Mouse (Mus musculus): ENCODE measurements at regions not wholly inside any gene's neighbourhood (a gene's known extent, or its start where the extent isn't known, plus 50 kb on each side); places are given as distances from the start of the nearest gene placed in this dataset.

DNA sequence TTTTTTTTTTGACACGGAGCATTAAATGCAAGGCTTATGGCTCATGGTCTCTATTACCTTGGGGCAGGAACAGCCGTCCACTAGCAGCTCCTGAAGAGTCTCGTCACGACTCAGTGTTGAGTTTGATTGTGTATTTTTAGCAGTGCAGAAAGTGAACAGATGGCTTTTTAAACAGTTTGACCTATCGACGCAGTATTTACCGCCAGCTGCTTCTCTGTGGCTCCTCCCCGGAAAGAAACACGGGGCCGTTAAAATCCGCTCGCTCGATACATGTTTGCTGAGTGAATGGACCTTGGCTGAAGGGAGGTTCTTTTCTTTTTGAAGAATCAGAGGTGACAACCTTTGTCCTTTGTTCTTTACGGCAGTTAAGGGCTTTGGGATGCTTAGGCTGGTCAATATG lies 401.3 kb upstream of the Kcnab2 start:
- Histone ChIP-seq H3K27me3 (ENCODE audit: control insufficient read depth, insufficient read depth, low read length) (no peaks in the 10 kb centered on the region), H3K27ac (ENCODE audit: low read depth, low read length) (no peak overlapping the region), H3K4me3 (ENCODE audit: low read length) (no peak overlapping the region), H3K9ac (ENCODE audit: low read depth, low read length) (no peak overlapping the region), H3K4me1 (ENCODE audit: control insufficient read depth, insufficient read depth, low read length) (peaks cover 5% of the 10 kb centered on the region; the same call in 1 of the 2 replicates), H3K36me3 (ENCODE audit: control insufficient read depth, insufficient read depth, low read length) (no peaks in the 10 kb centered on the region), H3K4me2 (replicated peaks; ENCODE audit: low read depth, low read length) (no peak overlapping the region), H3K9me3 (ENCODE audit: control insufficient read depth, low read length) (peaks cover 4% of the 10 kb centered on the region; the same call in 1 of the 2 replicates)
- ATAC-seq (ENCODE audit: low FRiP score, low TSS enrichment) = no peak
- WGBS = 35% methylated on average over 14 of the region's 14 CpGs

DNA sequence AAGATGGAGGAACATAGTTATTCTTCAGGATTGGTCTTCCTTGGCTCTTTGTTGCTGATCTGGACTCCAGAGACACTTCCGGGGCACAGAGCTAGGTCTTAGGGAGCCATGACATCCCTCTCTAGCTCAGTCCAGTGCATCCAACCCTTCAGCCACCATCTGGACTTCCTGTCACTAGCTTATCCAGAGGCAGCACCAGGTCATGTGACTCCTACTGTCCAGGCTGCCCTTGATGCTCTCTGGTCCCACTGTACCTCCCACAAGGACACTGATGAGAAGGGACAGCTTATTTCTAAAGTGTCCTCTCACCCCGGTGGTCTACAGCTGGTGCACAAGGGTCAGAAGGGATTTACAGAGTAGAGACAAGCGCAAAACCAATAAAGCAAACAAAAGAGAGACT lies 400.7 kb upstream of the Kcnab2 start:
- ATAC-seq (ENCODE audit: low FRiP score, low TSS enrichment) = no peak
- Histone ChIP-seq H3K4me2 (replicated peaks; ENCODE audit: low read depth, low read length) (no peak overlapping the region), H3K27me3 (ENCODE audit: control insufficient read depth, insufficient read depth, low read length) (no peaks in the 10 kb centered on the region), H3K36me3 (ENCODE audit: control insufficient read depth, insufficient read depth, low read length) (no peaks in the 10 kb centered on the region), H3K4me1 (ENCODE audit: control insufficient read depth, insufficient read depth, low read length) (peaks cover 5% of the 10 kb centered on the region; the same call in 1 of the 2 replicates), H3K9ac (ENCODE audit: low read depth, low read length) (no peak overlapping the region), H3K4me3 (ENCODE audit: low read length) (no peak overlapping the region), H3K27ac (ENCODE audit: low read depth, low read length) (no peak overlapping the region), H3K9me3 (ENCODE audit: control insufficient read depth, low read length) (peaks cover 4% of the 10 kb centered on the region; the same call in 1 of the 2 replicates)
- WGBS = 65% methylated on average over 3 of the region's 3 CpGs

DNA sequence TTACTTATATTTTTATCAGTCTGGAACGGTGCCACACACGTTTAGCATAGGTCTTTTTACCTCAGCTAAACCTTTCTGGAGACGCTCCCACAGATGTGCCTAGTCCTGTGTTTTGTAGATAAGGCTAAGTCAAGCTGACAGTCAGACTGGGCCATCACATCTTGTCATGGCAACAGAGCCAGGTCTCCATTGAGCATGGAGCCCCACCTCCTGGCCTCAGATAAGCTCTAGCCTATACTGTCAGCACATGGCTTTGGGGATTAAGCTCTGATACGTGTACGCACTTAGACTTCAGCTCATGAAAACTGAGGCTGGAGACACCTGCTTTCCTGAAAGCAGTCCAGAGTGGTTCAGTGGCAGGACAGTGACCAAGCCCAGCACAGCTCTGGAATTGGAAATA lies 392.4 kb upstream of the Kcnab2 start:
- H3K36me3 ChIP-seq (ENCODE audit: control insufficient read depth, insufficient read depth, low read length) = no peaks in the 10 kb centered on the region
- H3K4me3 ChIP-seq (ENCODE audit: low read length) = no peak overlapping the region
- 84% methylated on average over 5 of the region's 5 CpGs for WGBS
- H3K27ac ChIP-seq (ENCODE audit: low read depth, low read length) = no peak overlapping the region
- H3K9me3 ChIP-seq (ENCODE audit: control insufficient read depth, low read length) = no peaks in the 10 kb centered on the region
- no peak for ATAC-seq (ENCODE audit: low FRiP score, low TSS enrichment)
- no peaks in the 10 kb centered on the region for H3K27me3 ChIP-seq (ENCODE audit: control insufficient read depth, insufficient read depth, low read length)
- no peak overlapping the region for H3K4me2 ChIP-seq (replicated peaks; ENCODE audit: low read depth, low read length)
- H3K4me1 ChIP-seq (ENCODE audit: control insufficient read depth, insufficient read depth, low read length) = no peaks in the 10 kb centered on the region
- H3K9ac ChIP-seq (ENCODE audit: low read depth, low read length) = no peak overlapping the region

DNA sequence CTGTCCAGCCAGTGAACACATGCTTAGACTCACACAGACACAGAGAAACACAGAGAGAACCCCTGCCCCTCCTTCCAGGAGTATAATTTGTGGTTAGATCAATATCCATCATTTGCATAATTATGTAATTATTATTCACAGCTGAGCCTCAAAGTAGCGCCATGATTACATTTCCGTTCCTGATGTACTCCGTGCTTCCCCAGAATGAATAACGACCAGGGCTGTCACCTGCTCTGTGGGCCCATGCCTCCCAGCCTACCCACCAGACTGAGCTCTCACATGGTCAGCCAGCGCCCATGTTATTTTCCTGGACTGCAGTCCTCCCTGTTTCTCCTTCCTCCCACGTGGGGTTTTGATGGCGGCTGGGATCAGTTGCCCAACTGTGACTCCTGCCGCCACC lies 388.2 kb upstream of the Kcnab2 start:
- no peak for ATAC-seq (ENCODE audit: low FRiP score, low TSS enrichment)
- no peak overlapping the region for H3K27ac ChIP-seq (ENCODE audit: low read depth, low read length)
- no peaks in the 10 kb centered on the region for H3K9me3 ChIP-seq (ENCODE audit: control insufficient read depth, low read length)
- 69% methylated on average over 8 of the region's 8 CpGs for WGBS
- H3K4me1 ChIP-seq (ENCODE audit: control insufficient read depth, insufficient read depth, low read length) = no peaks in the 10 kb centered on the region
- H3K4me3 ChIP-seq (ENCODE audit: low read length) = no peak overlapping the region
- no peaks in the 10 kb centered on the region for H3K27me3 ChIP-seq (ENCODE audit: control insufficient read depth, insufficient read depth, low read length)
- H3K9ac ChIP-seq (ENCODE audit: low read depth, low read length) = no peak overlapping the region
- H3K36me3 ChIP-seq (ENCODE audit: control insufficient read depth, insufficient read depth, low read length) = no peaks in the 10 kb centered on the region
- no peak overlapping the region for H3K4me2 ChIP-seq (replicated peaks; ENCODE audit: low read depth, low read length)

DNA sequence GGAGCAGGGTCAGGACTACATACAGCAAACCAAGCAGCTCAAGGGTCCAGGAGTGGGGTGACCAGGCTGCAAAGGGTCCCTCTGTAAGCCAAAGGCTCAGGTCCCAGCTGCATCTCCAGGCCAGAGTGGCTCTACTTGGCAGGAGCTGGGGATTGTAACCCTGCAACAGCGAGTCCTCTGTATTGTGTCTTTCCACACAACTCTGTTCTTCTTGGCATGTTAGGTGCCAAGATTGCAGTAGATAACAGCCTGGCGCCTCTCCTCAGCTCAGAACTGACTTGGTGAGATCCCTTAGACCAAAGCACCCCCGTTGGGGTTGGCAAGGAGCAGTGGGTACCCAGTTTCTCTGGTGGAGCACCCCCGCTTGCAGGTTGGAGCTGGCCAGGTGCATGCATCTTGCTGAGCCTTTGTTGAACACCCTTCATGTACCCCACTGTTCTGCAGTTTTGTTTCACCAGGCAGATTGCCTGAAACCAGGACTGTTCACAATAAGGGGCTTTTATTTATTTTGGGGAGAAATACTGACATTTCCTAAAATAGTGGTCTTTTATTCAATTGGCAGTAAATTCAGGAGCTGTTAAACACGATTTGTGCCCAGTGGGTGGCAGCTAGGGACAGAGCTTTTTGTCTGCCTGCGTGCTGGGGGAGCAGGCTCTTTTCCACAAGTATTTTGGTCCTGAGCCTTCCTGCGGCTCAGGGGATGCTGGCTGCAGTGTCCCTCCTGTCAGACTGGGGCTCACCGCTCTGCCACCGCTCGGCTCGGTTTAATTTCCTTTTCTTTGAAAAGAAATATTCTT lies 385.3 kb upstream of the Kcnab2 start:
- Histone ChIP-seq H3K4me1 (ENCODE audit: control insufficient read depth, insufficient read depth, low read length) (no peaks in the 10 kb centered on the region), H3K36me3 (ENCODE audit: control insufficient read depth, insufficient read depth, low read length) (no peaks in the 10 kb centered on the region), H3K27me3 (ENCODE audit: control insufficient read depth, insufficient read depth, low read length) (no peaks in the 10 kb centered on the region), H3K9ac (ENCODE audit: low read depth, low read length) (no peak overlapping the region), H3K27ac (ENCODE audit: low read depth, low read length) (no peak overlapping the region), H3K4me2 (replicated peaks; ENCODE audit: low read depth, low read length) (no peak overlapping the region), H3K9me3 (ENCODE audit: control insufficient read depth, low read length) (no peaks in the 10 kb centered on the region), H3K4me3 (ENCODE audit: low read length) (no peak overlapping the region)
- ATAC-seq (ENCODE audit: low FRiP score, low TSS enrichment) = no peak
- 61% methylated on average over 11 of the region's 11 CpGs for WGBS

DNA sequence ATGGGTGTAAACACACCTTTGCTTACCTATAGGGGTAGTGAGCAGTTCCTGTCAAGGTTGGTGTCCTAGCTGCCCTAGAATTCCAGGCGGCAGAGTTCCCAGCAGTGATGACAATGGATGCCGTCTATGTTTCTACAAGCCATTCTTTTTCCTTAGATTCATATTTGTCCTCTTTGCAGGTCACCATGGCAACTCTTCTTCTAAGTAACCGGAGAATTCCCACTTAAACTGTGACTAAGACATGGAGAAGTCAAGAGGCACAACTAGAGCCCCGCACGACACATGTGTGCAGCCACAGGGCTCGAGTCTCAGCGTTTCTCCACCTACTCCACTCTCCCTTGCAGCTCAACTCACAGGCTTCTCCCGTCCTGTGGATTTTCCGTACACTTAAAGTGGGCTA lies 381.5 kb upstream of the Kcnab2 start:
- no peaks in the 10 kb centered on the region for H3K9me3 ChIP-seq (ENCODE audit: control insufficient read depth, low read length)
- no peak for ATAC-seq (ENCODE audit: low FRiP score, low TSS enrichment)
- WGBS = 82% methylated on average over 9 of the region's 9 CpGs
- H3K4me1 ChIP-seq (ENCODE audit: control insufficient read depth, insufficient read depth, low read length) = no peaks in the 10 kb centered on the region
- no peak overlapping the region for H3K9ac ChIP-seq (ENCODE audit: low read depth, low read length)
- no peak overlapping the region for H3K27ac ChIP-seq (ENCODE audit: low read depth, low read length)
- H3K27me3 ChIP-seq (ENCODE audit: control insufficient read depth, insufficient read depth, low read length) = no peaks in the 10 kb centered on the region
- H3K36me3 ChIP-seq (ENCODE audit: control insufficient read depth, insufficient read depth, low read length) = no peaks in the 10 kb centered on the region
- no peak overlapping the region for H3K4me2 ChIP-seq (replicated peaks; ENCODE audit: low read depth, low read length)
- H3K4me3 ChIP-seq (ENCODE audit: low read length) = no peak overlapping the region

DNA sequence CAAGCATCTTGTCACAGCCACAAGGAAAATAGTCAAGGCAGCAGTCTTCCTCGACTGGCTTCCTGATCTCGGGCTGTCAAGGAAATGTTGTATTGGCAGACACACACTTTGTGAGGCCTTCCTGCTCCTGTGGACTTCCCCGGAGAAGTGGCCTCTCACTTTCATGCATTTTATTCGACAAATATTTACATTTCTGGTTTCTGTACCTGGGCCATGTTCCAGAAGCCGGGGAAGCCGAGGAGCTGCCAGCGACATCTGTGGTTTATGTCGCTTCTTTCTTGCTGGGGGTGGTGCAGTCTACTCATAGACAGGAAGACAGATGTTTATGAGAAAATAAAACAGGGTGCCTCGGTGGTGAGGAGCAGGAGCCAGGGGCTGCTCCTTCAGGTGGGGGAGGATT lies 372.5 kb upstream of the Kcnab2 start:
- no peak overlapping the region for H3K9ac ChIP-seq (ENCODE audit: low read depth, low read length)
- no peaks in the 10 kb centered on the region for H3K27me3 ChIP-seq (ENCODE audit: control insufficient read depth, insufficient read depth, low read length)
- WGBS = 37% methylated on average over 9 of the region's 9 CpGs
- H3K4me1 ChIP-seq (ENCODE audit: control insufficient read depth, insufficient read depth, low read length) = 0 out of 2 replicates have a peak, but pooled peaks cover 4% of the 10 kb centered on the region
- H3K4me3 ChIP-seq (ENCODE audit: low read length) = no peak overlapping the region
- no peaks in the 10 kb centered on the region for H3K36me3 ChIP-seq (ENCODE audit: control insufficient read depth, insufficient read depth, low read length)
- no peak for ATAC-seq (ENCODE audit: low FRiP score, low TSS enrichment)
- H3K4me2 ChIP-seq (replicated peaks; ENCODE audit: low read depth, low read length) = no peak overlapping the region
- H3K9me3 ChIP-seq (ENCODE audit: control insufficient read depth, low read length) = no peaks in the 10 kb centered on the region
- no peak overlapping the region for H3K27ac ChIP-seq (ENCODE audit: low read depth, low read length)

DNA sequence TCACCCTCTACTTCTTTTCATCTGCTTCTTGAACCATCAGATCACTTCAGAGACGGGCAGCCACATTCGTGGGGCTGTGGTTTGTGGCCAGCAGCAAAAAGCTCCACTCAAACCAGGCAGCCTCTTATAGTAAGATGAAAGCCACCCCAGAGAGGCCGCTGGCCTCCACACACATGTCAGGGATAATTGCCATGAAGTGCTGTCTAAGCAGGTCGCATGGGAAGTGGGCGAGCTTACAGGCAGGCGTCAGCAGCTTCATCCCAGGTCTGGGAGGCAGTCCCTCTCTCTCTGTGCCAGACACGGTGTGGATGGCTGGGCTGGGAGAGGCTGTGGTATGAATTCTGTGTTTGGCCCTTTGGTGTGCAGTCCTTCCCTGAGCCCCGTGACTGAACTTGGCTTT lies 358.4 kb upstream of the Kcnab2 start:
- Histone ChIP-seq H3K4me2 (replicated peaks; ENCODE audit: low read depth, low read length) (no peak overlapping the region), H3K27ac (ENCODE audit: low read depth, low read length) (no peak overlapping the region), H3K4me3 (ENCODE audit: low read length) (no peak overlapping the region), H3K9me3 (ENCODE audit: control insufficient read depth, low read length) (no peaks in the 10 kb centered on the region), H3K4me1 (ENCODE audit: control insufficient read depth, insufficient read depth, low read length) (0 out of 2 replicates have a peak, but pooled peaks cover 7% of the 10 kb centered on the region), H3K36me3 (ENCODE audit: control insufficient read depth, insufficient read depth, low read length) (no peaks in the 10 kb centered on the region), H3K27me3 (ENCODE audit: control insufficient read depth, insufficient read depth, low read length) (no peaks in the 10 kb centered on the region; the same call in 1 of the 2 replicates), H3K9ac (ENCODE audit: low read depth, low read length) (no peak overlapping the region)
- no peak for ATAC-seq (ENCODE audit: low FRiP score, low TSS enrichment)
- 34% methylated on average over 8 of the region's 8 CpGs for WGBS

DNA sequence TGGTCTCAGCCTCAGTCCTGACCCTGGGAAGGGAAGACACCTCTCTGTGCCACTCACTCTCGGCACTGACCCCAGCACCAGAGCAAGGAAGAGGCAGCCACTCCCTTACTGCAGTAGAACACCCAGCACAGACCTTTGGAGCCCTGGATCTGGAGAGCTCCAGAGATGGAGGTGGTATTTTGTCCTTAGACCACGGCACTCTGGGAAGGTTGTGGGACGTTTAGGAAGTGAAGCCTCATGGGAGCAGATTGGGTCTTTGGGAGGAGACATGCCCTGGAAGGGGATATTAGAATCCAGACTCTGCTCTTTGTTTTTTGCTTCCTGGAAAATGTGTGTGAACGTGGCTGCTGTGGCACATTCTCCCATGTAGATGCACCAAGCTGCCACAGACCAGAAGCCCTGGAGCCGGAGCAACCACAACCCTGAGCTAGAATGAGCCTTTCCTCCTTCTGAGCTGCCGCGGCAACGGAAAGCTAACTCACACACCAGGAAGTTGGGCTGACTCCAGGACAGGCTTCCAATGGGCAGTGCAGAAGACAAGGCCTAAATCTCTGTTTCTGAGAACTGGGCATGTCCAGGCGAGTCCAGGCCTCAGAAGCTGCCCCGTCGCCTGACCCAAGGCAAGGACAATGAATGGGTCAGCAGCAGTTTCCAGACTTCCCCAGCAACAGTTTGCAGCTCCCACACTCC lies 356.9 kb upstream of the Kcnab2 start:
- no peaks in the 10 kb centered on the region for H3K36me3 ChIP-seq (ENCODE audit: control insufficient read depth, insufficient read depth, low read length)
- no peak for ATAC-seq (ENCODE audit: low FRiP score, low TSS enrichment)
- H3K9me3 ChIP-seq (ENCODE audit: control insufficient read depth, low read length) = no peaks in the 10 kb centered on the region
- WGBS = 66% methylated on average over 11 of the region's 11 CpGs
- H3K27me3 ChIP-seq (ENCODE audit: control insufficient read depth, insufficient read depth, low read length) = no peaks in the 10 kb centered on the region; the same call in 1 of the 2 replicates
- 0 out of 2 replicates have a peak, but pooled peaks cover 7% of the 10 kb centered on the region for H3K4me1 ChIP-seq (ENCODE audit: control insufficient read depth, insufficient read depth, low read length)
- H3K27ac ChIP-seq (ENCODE audit: low read depth, low read length) = no peak overlapping the region
- H3K9ac ChIP-seq (ENCODE audit: low read depth, low read length) = no peak overlapping the region
- no peak overlapping the region for H3K4me3 ChIP-seq (ENCODE audit: low read length)
- H3K4me2 ChIP-seq (replicated peaks; ENCODE audit: low read depth, low read length) = no peak overlapping the region

All from kidney, embryonic 14.5 days (tissue).